Mouse (Mus musculus): ENCODE data around the gene Elfn1. TPM values are rescaled to one million over a fixed set of nuclear protein-coding genes. Genes with fewer than 3 reads are reported as not detected.
A peak's percentile ranks its signal among the peaks of the same experiment; 100 is the strongest.

Gene Elfn1
- total RNA-seq, 2 experiments from 2014 or later, result 0.10 TPM; not detected in 1

DNA sequence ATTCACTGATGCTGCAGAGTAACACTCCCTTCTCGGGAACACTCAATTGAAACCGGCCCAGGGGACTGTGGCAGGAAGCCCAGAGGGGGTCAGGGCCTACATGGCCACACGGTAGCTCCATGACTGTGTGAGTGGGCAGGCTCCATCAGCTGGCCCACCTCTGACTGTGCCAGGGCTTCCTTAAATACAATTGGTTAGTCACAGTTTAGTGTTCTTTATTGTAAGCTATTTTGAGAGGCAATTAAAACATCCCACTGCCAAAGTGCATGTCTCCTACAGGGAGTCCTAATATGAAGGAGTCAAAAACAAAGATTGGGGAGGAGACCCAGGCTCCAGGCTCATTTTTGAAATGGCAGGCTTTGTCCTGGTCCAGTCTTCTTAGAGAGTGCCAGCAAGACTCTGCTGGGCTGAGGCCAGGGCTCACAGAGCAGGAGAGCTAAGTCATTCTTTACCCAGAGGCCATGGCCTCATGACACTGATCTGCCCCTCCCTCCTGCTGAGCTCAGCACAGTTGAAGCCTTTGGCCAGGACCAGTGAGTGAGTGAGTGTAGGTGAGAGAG lies 116.3 kb downstream of the Elfn1 start:
- DNase-seq, result peak; percentile 40 to 55

Other genes with a start within 250 kb of the Elfn1 start
- 1 to 10 TPM; 1.2 to 2.1 TPM for gene Micall2, start 171.6 kb upstream of the Elfn1 start, total RNA-seq (2021)
- 10 to 100 TPM; 37.7 to 39.5 TPM for gene Ints1, start 132.3 kb upstream of the Elfn1 start, total RNA-seq (2021)
- gene Mafk, start 116.4 kb upstream of the Elfn1 start, total RNA-seq (2021), result 10 to 100 TPM; 37.3 to 39.7 TPM
- under 1 TPM; 0.21 to 0.60 TPM for gene Tmem184a, start 88.0 kb upstream of the Elfn1 start, total RNA-seq (2021)
- not detected for gene Gm26938, start 81.5 kb upstream of the Elfn1 start, total RNA-seq (2021)
- gene Psmg3, start 81.1 kb upstream of the Elfn1 start, total RNA-seq (2021), result 10 to 100 TPM in 1 of 2 experiments, 1 to 10 TPM in 1; 8.1 to 10.1 TPM